Mouse (Mus musculus) ES-Bruce4 (cell line): ENCODE results near the gene Gm10300.

Experiments used
- CTCF ChIP-seq: IDR thresholded peaks from one replicate; pipeline ENCODE4 v1.8.1; 2011; ENCODE audit warnings: low read depth, low read length
- POLR2A ChIP-seq: IDR thresholded peaks from one replicate; pipeline ENCODE4 v1.8.1; 2011; ENCODE audit warnings: low read length; ENCODE audit not compliant: insufficient read depth

- TF ChIP-seq CTCF, result no peak
- no peak for TF ChIP-seq POLR2A
These were observed 8.3 kb upstream of the Gm10300 start for GRCm38 (mm10) chr4:132066101-132066773.
